Mouse (Mus musculus) embryonic facial prominence, embryonic 10.5 days (tissue): ENCODE measurements around the gene Tenm2. TPM values are rescaled to one million over a fixed set of nuclear protein-coding genes. Genes with fewer than 3 reads are reported as not detected.

Experiments used
- DNase-seq: peaks from one replicate; pipeline ENCODE4 v3.0.0-alpha.2; 2017; ENCODE audit warnings: low spot score
- H3K27ac ChIP-seq: fragments of 300-500 bp; sonication (generic); replicated peaks from 2 replicates; pipeline ENCODE4 v1.5.1; 2016; ENCODE audit warnings: mild to moderate bottlenecking
- H3K27me3 ChIP-seq: fragments of 300-500 bp; sonication (generic); replicated peaks from 2 replicates; pipeline ENCODE4 v1.6.1; 2016; ENCODE audit warnings: low read depth, mild to moderate bottlenecking; ENCODE audit not compliant: poor library complexity, severe bottlenecking
- H3K36me3 ChIP-seq: fragments of 300-500 bp; sonication (generic); replicated peaks from 2 replicates; pipeline ENCODE4 v1.6.1; 2016; ENCODE audit warnings: mild to moderate bottlenecking, moderate library complexity
- H3K4me1 ChIP-seq: fragments of 300-500 bp; sonication (generic); 2 replicates; pipeline ENCODE4 v1.6.1; 2016
- H3K4me3 ChIP-seq: fragments of 300-500 bp; sonication (generic); 2 replicates; pipeline ENCODE4 v1.5.1; 2016; ENCODE audit warnings: mild to moderate bottlenecking, moderate library complexity
- H3K9me3 ChIP-seq: fragments of 300-500 bp; sonication (generic); 2 replicates; pipeline ENCODE4 v1.6.1; 2016; ENCODE audit warnings: mild to moderate bottlenecking
- WGBS: fragments of 180-500 bp; shearing (Covaris S2); methylation state at CpG from one replicate; pipeline ENCODE4 v1.1.7; 2016; 5-methylcytosine and 5-hydroxymethylcytosine counted together
- polyA plus RNA-seq: library from polyadenylated mRNA; unstranded; fragments of >200 nt; fragmentation: Nextera tagmentation; extraction: Ambion mirVana; gene quantifications from 2 replicates; pipeline ENCODE4 v1.2.1, GENCODE M21; 2016

The Tenm2 gene
- polyA plus RNA-seq, 1 experiment from 2014 or later: 1.8 TPM

DNA sequence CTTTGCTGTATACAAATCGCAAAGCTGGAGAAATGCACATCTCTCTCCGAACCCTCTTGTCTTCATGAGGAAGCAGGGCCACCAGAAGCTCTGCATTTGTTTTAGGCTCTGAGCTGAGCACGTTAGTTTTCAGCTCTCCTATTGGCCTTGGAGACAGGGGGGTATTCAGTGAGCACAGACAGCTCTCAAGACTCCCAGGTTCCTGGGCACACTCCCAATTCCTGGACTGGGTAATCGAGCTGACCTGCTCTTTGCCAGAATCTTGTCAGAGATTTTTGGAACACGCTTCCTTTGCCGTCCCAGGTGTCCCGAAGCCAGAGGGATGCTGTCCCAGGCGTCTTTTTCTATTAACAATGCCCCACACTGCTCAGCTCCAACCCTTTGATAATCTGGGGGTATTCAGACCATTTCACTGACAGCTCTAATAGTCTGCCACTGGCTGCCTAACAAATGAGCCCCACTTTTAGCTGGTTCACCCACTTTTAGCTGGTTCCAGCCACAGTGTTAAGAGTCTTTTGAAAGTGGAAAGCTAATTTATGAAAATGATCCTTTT, 1161.7 kb downstream of the Tenm2 start:
- Histone ChIP-seq H3K27me3 (peaks cover 9% of the 10 kb centered on the region), H3K4me1 (peaks cover 5% of the 10 kb centered on the region), H3K27ac (no peak overlapping the region), H3K4me3 (no peak overlapping the region), H3K36me3 (no peaks in the 10 kb centered on the region), H3K9me3 (no peaks in the 10 kb centered on the region)
- no peak for DNase-seq
- WGBS: 73% methylated on average over 8 of the region's 8 CpGs

DNA sequence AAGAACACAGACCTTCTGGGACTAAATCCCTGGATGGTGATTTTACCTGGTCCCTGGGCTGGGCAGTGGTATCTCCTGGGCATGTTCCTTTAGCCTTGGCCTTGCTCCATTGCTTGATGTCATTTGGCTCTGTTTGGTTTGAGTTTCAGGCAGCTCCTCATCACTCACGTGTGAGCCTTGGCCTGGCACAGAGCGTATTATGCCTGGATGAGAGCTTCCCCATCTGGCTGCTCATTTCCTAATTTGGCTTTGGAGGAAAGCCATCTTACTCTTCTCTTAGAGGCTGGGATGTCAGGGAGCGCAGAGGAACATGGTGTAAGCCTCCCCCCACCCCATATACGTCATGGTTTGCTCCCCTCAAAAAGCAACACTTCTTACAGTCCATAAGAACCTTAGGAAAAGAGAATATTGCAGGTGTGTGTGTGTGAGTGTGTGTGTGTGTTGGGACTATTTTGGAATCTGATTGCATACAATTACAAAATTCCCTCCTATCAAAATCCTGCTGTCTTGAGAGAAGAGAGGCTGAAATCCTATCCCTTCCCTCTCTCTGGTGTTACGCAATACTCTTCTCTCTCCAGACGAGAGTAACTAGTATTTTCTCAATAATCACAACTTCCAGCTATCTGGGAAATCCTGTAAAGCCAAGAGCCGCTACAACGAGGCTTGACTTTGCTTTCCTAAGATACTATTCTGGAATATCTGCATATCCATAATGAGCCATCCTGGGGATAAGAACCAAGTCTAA, 1162.5 kb downstream of the Tenm2 start:
- peaks cover 6% of the 10 kb centered on the region for H3K27me3 ChIP-seq
- DNase-seq: no peak
- WGBS: 80% methylated on average over 8 of the region's 8 CpGs
- H3K4me1 ChIP-seq: peaks cover 5% of the 10 kb centered on the region
- H3K9me3 ChIP-seq: no peaks in the 10 kb centered on the region
- H3K27ac ChIP-seq: no peak overlapping the region
- H3K36me3 ChIP-seq: no peaks in the 10 kb centered on the region
- H3K4me3 ChIP-seq: no peak overlapping the region

DNA sequence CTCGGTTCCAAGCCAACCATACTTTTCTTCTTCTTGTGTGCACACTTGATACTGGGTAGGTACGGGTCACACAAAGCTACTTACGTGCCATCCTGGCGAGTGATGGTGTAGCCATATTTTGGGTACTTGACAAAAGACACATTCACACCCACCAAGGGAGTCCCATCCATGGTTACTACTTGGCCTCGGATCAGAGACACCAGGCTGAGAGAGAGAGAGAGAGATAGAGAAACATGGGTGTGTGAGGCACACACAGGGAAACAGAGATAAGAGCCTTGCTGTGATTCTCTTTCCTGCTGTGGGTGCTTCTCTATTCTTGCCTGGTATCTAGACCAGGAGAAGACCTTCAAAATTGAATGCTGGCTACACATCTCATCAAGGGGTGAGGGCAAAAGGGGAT, 1163.1 kb downstream of the Tenm2 start:
- no peaks in the 10 kb centered on the region for H3K9me3 ChIP-seq
- 86% methylated on average over 5 of the region's 5 CpGs for WGBS
- H3K4me1 ChIP-seq: peaks cover 5% of the 10 kb centered on the region
- H3K36me3 ChIP-seq: no peaks in the 10 kb centered on the region
- no peak overlapping the region for H3K27ac ChIP-seq
- no peak overlapping the region for H3K4me3 ChIP-seq
- DNase-seq: no peak
- H3K27me3 ChIP-seq: peaks cover 5% of the 10 kb centered on the region

DNA sequence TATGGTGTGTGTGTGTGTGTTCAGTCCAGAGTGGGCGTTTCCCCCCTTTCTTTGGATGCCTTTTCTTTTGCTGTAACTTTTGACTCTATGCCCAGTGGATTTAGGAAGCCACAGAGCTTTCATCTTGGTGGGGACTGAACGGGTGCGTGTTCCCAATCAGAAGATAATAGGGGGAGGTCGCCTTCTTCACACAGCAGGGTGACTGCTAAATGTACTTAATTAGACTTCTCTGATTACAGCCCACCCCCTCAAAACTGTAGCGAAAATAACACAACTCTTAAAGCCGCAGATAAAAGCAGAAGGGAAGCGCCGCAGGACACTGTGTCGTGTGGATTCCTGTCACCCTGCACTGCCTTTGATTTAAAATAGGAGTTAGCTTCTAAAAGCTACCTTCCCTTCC, 1163.7 kb downstream of the Tenm2 start:
- no peaks in the 10 kb centered on the region for H3K9me3 ChIP-seq
- no peaks in the 10 kb centered on the region for H3K36me3 ChIP-seq
- no peak overlapping the region for H3K4me3 ChIP-seq
- H3K4me1 ChIP-seq: peaks cover 5% of the 10 kb centered on the region
- peaks cover 5% of the 10 kb centered on the region for H3K27me3 ChIP-seq
- DNase-seq: no peak
- 40% methylated on average over 9 of the region's 9 CpGs for WGBS
- no peak overlapping the region for H3K27ac ChIP-seq

DNA sequence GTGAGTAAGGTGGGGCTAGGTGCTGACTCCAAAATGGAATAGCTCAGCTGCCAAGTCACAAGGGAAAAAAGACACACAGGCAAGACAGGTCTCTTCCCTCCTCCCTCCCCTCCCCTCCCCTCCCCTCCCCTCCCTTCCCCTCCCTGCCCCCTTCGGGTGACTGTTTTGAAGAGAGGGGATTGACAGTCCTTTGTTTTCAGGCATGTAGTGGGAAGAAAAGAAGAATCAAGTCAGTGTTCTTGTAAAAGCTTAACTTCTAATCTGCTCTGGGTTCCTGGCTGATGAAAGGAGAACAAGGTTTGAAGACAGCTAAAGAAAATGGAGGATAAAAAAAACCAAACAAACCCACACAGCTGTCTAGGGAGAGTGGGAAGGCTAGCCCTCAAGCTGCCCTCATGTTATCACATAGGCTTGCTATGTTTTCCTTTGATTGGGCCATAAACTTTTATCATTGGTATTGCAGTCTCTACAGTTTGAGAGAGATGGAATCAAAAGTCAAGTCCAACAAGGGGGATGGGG, 1176.4 kb downstream of the Tenm2 start:
- H3K4me3 ChIP-seq: no peak overlapping the region
- H3K27me3 ChIP-seq: 0 out of 2 replicates have a peak, but pooled peaks cover 11% of the 10 kb centered on the region
- no peaks in the 10 kb centered on the region for H3K9me3 ChIP-seq
- no peaks in the 10 kb centered on the region for H3K36me3 ChIP-seq
- no peak for DNase-seq
- 0% methylated on average over 1 of the region's 1 CpGs for WGBS
- H3K4me1 ChIP-seq: peaks cover 9% of the 10 kb centered on the region
- H3K27ac ChIP-seq: no peak overlapping the region

DNA sequence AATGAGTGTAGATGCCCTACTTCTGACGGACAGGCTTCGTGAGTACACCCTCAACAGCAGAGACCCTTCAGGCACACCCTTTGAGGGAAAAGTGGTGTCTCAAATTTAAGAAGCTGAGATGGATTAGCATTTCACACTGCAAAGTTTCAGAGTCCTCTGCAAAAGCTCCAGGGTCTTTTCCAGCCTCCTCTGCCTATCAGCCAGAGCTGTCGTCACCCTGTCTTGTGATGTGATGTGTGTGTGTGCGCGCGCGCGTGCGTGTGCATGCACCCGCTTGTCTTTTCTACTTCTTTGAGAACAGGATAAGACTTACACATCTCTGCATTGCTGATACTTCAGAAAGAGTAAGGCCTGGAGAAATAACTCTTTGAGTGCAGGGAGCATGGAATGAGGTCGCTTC, 1179.2 kb downstream of the Tenm2 start:
- peaks cover 11% of the 10 kb centered on the region for H3K4me1 ChIP-seq
- no peak overlapping the region for H3K27ac ChIP-seq
- DNase-seq: peak; percentile 16
- H3K4me3 ChIP-seq: no peak overlapping the region
- H3K9me3 ChIP-seq: no peaks in the 10 kb centered on the region
- no peaks in the 10 kb centered on the region for H3K36me3 ChIP-seq
- H3K27me3 ChIP-seq: peaks cover 6% of the 10 kb centered on the region; the same call in 1 of the 2 replicates
- 89% methylated on average over 11 of the region's 11 CpGs for WGBS

DNA sequence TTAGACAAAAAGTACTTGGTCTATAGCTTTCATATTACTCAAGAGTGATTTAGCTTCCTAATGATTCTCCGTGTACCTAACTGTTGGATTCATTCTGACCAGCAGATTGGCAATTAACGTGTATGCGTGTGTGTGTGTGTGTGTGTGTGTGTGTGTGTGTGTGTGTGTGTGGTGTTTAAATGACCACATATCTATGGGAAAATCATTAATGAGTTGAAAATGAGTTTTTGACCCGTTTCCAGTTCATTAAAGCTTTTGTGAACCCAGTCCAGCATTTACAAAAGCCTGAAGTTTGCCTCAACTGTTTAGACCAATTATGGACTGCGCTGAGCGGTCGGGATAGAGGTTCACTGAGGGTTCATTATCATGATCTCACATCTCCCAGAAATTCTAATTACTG, 1181.4 kb downstream of the Tenm2 start:
- no peak for DNase-seq
- Histone ChIP-seq H3K4me3 (no peak overlapping the region), H3K4me1 (peaks cover 13% of the 10 kb centered on the region), H3K27me3 (peaks cover 8% of the 10 kb centered on the region; the same call in 1 of the 2 replicates), H3K36me3 (no peaks in the 10 kb centered on the region), H3K27ac (no peak overlapping the region), H3K9me3 (no peaks in the 10 kb centered on the region)
- WGBS: 79% methylated on average over 7 of the region's 7 CpGs

DNA sequence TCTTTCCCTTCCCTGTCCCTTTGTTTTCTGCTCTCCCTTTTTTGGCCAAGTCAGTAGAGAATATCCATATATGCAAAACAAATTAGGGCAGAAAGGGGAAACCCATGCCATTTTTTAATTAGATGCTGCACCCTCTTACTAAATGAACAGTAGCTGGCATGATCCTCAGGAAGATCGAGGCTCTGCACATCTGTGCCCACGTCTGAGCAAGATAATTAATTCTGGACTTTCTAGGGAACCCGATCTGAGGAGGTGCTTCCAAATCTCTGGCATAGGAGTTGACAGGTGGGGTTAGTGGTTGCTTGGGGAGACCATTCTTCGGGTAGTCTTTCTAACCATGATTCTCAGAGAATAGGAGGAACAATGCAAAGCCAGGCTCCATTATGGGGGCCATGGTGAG, 1182.3 kb downstream of the Tenm2 start:
- no peak for DNase-seq
- WGBS: 69% methylated on average over 4 of the region's 4 CpGs
- Histone ChIP-seq H3K4me1 (peaks cover 9% of the 10 kb centered on the region), H3K36me3 (no peaks in the 10 kb centered on the region), H3K4me3 (no peak overlapping the region), H3K9me3 (no peaks in the 10 kb centered on the region), H3K27ac (no peak overlapping the region), H3K27me3 (peaks cover 17% of the 10 kb centered on the region)

DNA sequence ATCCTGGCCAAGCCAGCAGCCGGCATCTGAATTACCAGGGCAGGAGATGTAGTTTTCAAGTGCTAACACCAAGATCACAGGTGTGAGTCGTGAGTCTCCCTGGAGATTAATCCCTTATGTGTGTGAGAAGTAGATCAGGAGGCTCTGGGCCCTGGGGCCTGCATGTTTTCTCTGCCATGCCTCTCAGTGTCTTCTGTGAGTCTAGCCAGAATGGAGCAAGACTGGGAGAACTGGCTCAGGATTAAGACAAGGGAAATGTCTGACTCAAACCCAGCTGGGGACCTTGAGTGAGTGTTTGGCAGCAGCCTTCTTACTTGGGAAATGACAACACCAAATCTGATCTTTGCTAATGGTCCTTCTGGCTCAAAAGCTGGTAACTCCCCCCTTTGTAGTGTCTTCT, 1183.2 kb downstream of the Tenm2 start:
- H3K4me3 ChIP-seq: no peak overlapping the region
- peaks cover 18% of the 10 kb centered on the region for H3K27me3 ChIP-seq
- DNase-seq: no peak
- no peak overlapping the region for H3K27ac ChIP-seq
- H3K4me1 ChIP-seq: peaks cover 9% of the 10 kb centered on the region
- H3K36me3 ChIP-seq: no peaks in the 10 kb centered on the region
- WGBS: 62% methylated on average over 2 of the region's 2 CpGs
- H3K9me3 ChIP-seq: no peaks in the 10 kb centered on the region

DNA sequence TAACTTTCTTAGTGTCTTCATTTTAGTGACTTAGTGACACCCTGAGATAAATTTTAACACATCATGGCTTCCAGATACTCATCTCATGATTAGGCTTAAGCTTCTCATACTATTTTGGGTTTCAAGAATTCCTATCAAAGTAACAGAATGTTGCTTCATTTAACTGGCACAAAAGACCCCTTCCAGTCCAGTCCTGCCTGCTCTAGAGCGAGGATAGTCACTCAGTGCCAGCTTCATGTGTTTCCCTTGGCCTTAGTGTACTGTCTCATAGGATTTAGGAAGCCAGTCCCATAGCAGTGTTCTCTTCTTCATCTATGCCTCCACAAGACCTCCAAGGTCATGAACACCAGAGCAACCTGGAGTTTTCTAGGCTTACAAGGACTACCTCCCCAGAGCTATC, 1183.7 kb downstream of the Tenm2 start:
- WGBS: 88% methylated on average over 1 of the region's 1 CpGs
- no peak overlapping the region for H3K4me3 ChIP-seq
- DNase-seq: no peak
- no peaks in the 10 kb centered on the region for H3K9me3 ChIP-seq
- no peak overlapping the region for H3K27ac ChIP-seq
- H3K27me3 ChIP-seq: peaks cover 18% of the 10 kb centered on the region
- no peaks in the 10 kb centered on the region for H3K36me3 ChIP-seq
- H3K4me1 ChIP-seq: peaks cover 9% of the 10 kb centered on the region

DNA sequence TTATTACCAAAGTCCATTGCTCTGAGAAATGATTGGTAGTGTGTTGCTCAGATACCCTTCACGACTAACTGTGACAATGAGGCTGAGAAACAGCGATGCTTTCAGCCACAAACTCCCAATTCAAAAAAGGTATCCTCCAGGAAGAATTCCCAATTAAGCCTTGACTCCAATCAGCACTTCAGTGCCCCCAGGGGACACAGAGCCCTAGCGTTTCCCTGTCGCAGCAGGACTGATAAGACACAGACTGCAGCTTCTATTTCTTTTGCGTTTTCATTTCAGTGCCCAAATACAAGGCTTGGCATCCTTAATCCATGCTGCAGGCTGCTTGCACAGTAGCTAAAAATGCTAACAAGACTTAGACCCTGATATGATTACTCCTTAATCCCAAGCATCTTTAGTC, 1186.2 kb downstream of the Tenm2 start:
- 13% methylated on average over 5 of the region's 5 CpGs for WGBS
- H3K9me3 ChIP-seq: no peaks in the 10 kb centered on the region
- H3K36me3 ChIP-seq: no peaks in the 10 kb centered on the region
- no peak for DNase-seq
- no peak overlapping the region for H3K4me3 ChIP-seq
- no peak overlapping the region for H3K27ac ChIP-seq
- H3K4me1 ChIP-seq: peaks cover 14% of the 10 kb centered on the region
- peaks cover 16% of the 10 kb centered on the region for H3K27me3 ChIP-seq

DNA sequence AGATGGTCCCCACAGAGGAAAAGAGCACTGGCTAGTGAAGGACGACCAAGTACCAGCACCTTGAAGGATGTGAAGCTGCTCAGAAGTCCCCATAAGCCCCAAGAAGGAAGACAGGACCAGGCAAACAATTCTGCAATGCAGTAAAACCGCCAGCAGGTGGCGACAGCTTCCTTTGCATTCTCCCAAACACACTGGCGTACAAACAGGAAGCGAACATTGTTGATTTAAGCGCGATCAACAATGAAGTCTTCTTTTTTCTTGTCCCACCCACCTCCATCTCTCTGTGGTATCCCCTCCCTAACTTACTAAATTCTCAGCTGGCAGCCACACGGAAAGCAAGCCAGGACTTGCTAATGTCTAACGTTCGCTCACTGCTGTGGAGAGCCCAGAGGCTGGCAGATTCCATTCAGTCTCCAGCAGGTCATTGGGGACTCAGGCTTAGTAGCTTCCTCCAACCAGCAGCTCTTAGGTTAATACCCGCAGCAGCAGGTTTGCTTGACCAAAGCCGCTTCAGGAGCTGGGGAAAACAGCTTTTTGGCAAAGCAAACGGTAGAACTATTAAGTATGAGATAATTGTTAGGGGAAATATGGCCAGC, 1190.0 kb downstream of the Tenm2 start:
- peak; percentile 84 for DNase-seq
- Histone ChIP-seq H3K27me3 (peaks cover 19% of the 10 kb centered on the region), H3K4me1 (peaks cover 5% of the 10 kb centered on the region; the same call in 1 of the 2 replicates), H3K27ac (peak overlapping the region; percentile 77), H3K9me3 (no peaks in the 10 kb centered on the region), H3K4me3 (peak overlapping the region; percentile 60), H3K36me3 (no peaks in the 10 kb centered on the region)
- WGBS: 2% methylated on average over 13 of the region's 13 CpGs

DNA sequence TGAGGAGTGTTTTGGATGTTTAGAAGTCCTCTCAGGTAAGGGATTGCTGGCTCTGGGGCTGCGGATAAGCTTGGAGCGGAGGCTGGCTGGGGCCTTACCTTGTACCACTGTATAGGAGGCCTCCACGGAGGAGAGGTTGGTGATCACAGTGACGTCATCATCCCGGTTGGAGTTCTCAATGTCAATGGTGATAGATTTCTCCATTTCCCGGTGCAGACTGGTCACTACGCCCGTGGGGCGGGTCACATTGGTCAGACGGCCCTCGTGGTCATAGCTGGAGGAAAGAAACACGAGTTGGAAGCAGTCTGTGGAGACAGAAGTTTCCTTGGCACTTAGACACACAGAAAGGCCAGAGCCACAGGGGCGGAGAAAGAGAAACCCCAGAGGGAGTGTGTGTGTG, 1194.4 kb downstream of the Tenm2 start:
- Histone ChIP-seq H3K27me3 (0 out of 2 replicates have a peak, but pooled peaks cover 6% of the 10 kb centered on the region), H3K4me3 (no peak overlapping the region), H3K4me1 (peaks cover 6% of the 10 kb centered on the region; the same call in 1 of the 2 replicates), H3K9me3 (no peaks in the 10 kb centered on the region), H3K27ac (no peak overlapping the region), H3K36me3 (no peaks in the 10 kb centered on the region)
- no peak for DNase-seq
- 85% methylated on average over 13 of the region's 13 CpGs for WGBS
